Mouse (Mus musculus): ENCODE measurements around the gene 1700008O03Rik. TPM values are rescaled to one million over a fixed set of nuclear protein-coding genes. Genes with fewer than 3 reads are reported as not detected.

Gene 1700008O03Rik
- polyA plus RNA-seq, 1 experiment from 2014 or later = 1.0 TPM

- Histone ChIP-seq H3K27me3 (replicated peaks) (peaks cover 15% of the 10 kb centered on the region), H3K4me1 (peaks cover 32% of the 10 kb centered on the region), H3K9me3 (no peaks in the 10 kb centered on the region), H3K36me3 (peaks cover 9% of the 10 kb centered on the region; the same call in 1 of the 2 replicates), H3K4me2 (replicated peaks) (peak overlapping the region; percentile 95), H3K27ac (peak overlapping the region; percentile 57), H3K9ac (peak overlapping the region; percentile 73), H3K4me3 (peak overlapping the region; percentile 57)
- ATAC-seq (ENCODE audit: low FRiP score, low read depth) = peak; percentile 60
- under 1% methylated on average over 38 of the region's 38 CpGs for WGBS
Observed at GRCm38 (mm10) chr7:44310878-44311712, 74.5 kb downstream of the 1700008O03Rik start.

- WGBS = under 1% methylated on average over 37 of the region's 40 CpGs
- no peaks in the 10 kb centered on the region for H3K9me3 ChIP-seq
- peaks cover 15% of the 10 kb centered on the region for H3K27me3 ChIP-seq (replicated peaks)
- H3K4me1 ChIP-seq = peaks cover 37% of the 10 kb centered on the region
- peak overlapping the region; percentile 57 for H3K4me3 ChIP-seq
- peak overlapping the region; percentile 95 for H3K4me2 ChIP-seq (replicated peaks)
- H3K9ac ChIP-seq = peak overlapping the region; percentile 73
- H3K36me3 ChIP-seq = peaks cover 7% of the 10 kb centered on the region; the same call in 1 of the 2 replicates
- H3K27ac ChIP-seq = peak overlapping the region; percentile 57
- peak; percentile 18; the same call in 1 of the 2 replicates for ATAC-seq (ENCODE audit: low FRiP score, low read depth)
Observed at GRCm38 (mm10) chr7:44310285-44310877, 75.2 kb downstream of the 1700008O03Rik start.

Other genes with a start within 250 kb of the 1700008O03Rik start
- not detected in 2 replicates for gene Klk1b16, start 249.1 kb downstream of the 1700008O03Rik start, polyA plus RNA-seq (2016; fragmentation: Nextera tagmentation; extraction: Ambion mirVana)
- not detected in 2 replicates for gene Klk1b24, start 197.6 kb downstream of the 1700008O03Rik start, polyA plus RNA-seq (2016; fragmentation: Nextera tagmentation; extraction: Ambion mirVana)
- gene Klk1b3, start 187.6 kb downstream of the 1700008O03Rik start, polyA plus RNA-seq (2016; fragmentation: Nextera tagmentation; extraction: Ambion mirVana) = not detected in 2 replicates
- not detected in 2 replicates for gene Klk1b4, start 178.4 kb downstream of the 1700008O03Rik start, polyA plus RNA-seq (2016; fragmentation: Nextera tagmentation; extraction: Ambion mirVana)
- not detected in 2 replicates for gene Klk1b5, start 169.9 kb downstream of the 1700008O03Rik start, polyA plus RNA-seq (2016; fragmentation: Nextera tagmentation; extraction: Ambion mirVana)
- not detected in 2 replicates for gene Klk1, start 160.5 kb downstream of the 1700008O03Rik start, polyA plus RNA-seq (2016; fragmentation: Nextera tagmentation; extraction: Ambion mirVana)
- gene Gm36864, start 149.6 kb downstream of the 1700008O03Rik start, polyA plus RNA-seq (2016; fragmentation: Nextera tagmentation; extraction: Ambion mirVana) = 0.31 TPM in 1 of 2 replicates, not detected in the other
- 0.83 and 1.3 TPM in 2 replicates for gene 1700028J19Rik, start 139.1 kb downstream of the 1700008O03Rik start, polyA plus RNA-seq (2016; fragmentation: Nextera tagmentation; extraction: Ambion mirVana)
- gene 2410002F23Rik, start 139.1 kb downstream of the 1700008O03Rik start, polyA plus RNA-seq (2016; fragmentation: Nextera tagmentation; extraction: Ambion mirVana) = 179 and 198 TPM in 2 replicates
- gene Acp4, start 128.4 kb downstream of the 1700008O03Rik start, polyA plus RNA-seq (2016; fragmentation: Nextera tagmentation; extraction: Ambion mirVana) = not detected in 2 replicates
- gene Gm15517, start 124.4 kb downstream of the 1700008O03Rik start, polyA plus RNA-seq (2016; fragmentation: Nextera tagmentation; extraction: Ambion mirVana) = not detected in 2 replicates
- gene Clec11a, start 78.9 kb downstream of the 1700008O03Rik start, polyA plus RNA-seq (2016; fragmentation: Nextera tagmentation; extraction: Ambion mirVana) = 2.1 and 2.2 TPM in 2 replicates
- 12.6 and 14.4 TPM in 2 replicates for gene Shank1, start 75.6 kb downstream of the 1700008O03Rik start, polyA plus RNA-seq (2016; fragmentation: Nextera tagmentation; extraction: Ambion mirVana)
- 10.0 and 10.2 TPM in 2 replicates for gene Syt3, start 1.7 kb downstream of the 1700008O03Rik start, polyA plus RNA-seq (2016; fragmentation: Nextera tagmentation; extraction: Ambion mirVana)
- 10.4 and 12.6 TPM in 2 replicates for gene Lrrc4b, start 43.2 kb upstream of the 1700008O03Rik start, polyA plus RNA-seq (2016; fragmentation: Nextera tagmentation; extraction: Ambion mirVana)
- gene Aspdh, start 79.6 kb upstream of the 1700008O03Rik start, polyA plus RNA-seq (2016; fragmentation: Nextera tagmentation; extraction: Ambion mirVana) = 1.3 and 3.8 TPM in 2 replicates
- 61.5 and 61.7 TPM in 2 replicates for gene Josd2, start 82.2 kb upstream of the 1700008O03Rik start, polyA plus RNA-seq (2016; fragmentation: Nextera tagmentation; extraction: Ambion mirVana)
- 135 and 136 TPM in 2 replicates for gene Emc10, start 110.7 kb upstream of the 1700008O03Rik start, polyA plus RNA-seq (2016; fragmentation: Nextera tagmentation; extraction: Ambion mirVana)
- 26.3 and 28.1 TPM in 2 replicates for gene Fam71e1, start 110.8 kb upstream of the 1700008O03Rik start, polyA plus RNA-seq (2016; fragmentation: Nextera tagmentation; extraction: Ambion mirVana)
- gene Mybpc2, start 138.8 kb upstream of the 1700008O03Rik start, polyA plus RNA-seq (2016; fragmentation: Nextera tagmentation; extraction: Ambion mirVana) = 0.11 and 0.14 TPM in 2 replicates
- gene Spib, start 146.3 kb upstream of the 1700008O03Rik start, polyA plus RNA-seq (2016; fragmentation: Nextera tagmentation; extraction: Ambion mirVana) = 0.11 TPM in 1 of 2 replicates, not detected in the other
- 65.2 and 66.4 TPM in 2 replicates for gene Pold1, start 163.0 kb upstream of the 1700008O03Rik start, polyA plus RNA-seq (2016; fragmentation: Nextera tagmentation; extraction: Ambion mirVana)
- 69.5 and 71.2 TPM in 2 replicates for gene Nr1h2, start 168.1 kb upstream of the 1700008O03Rik start, polyA plus RNA-seq (2016; fragmentation: Nextera tagmentation; extraction: Ambion mirVana)
- 0.74 and 1.5 TPM in 2 replicates for gene Napsa, start 186.6 kb upstream of the 1700008O03Rik start, polyA plus RNA-seq (2016; fragmentation: Nextera tagmentation; extraction: Ambion mirVana)
- 2.6 and 3.7 TPM in 2 replicates for gene Kcnc3, start 204.8 kb upstream of the 1700008O03Rik start, polyA plus RNA-seq (2016; fragmentation: Nextera tagmentation; extraction: Ambion mirVana)

Data from neural tube, embryonic 12.5 days (tissue).